Mouse (Mus musculus) G1E-ER4 (cell line): Measurements from ENCODE around the gene Fbf1. TPM values are rescaled to one million over a fixed set of nuclear protein-coding genes. Genes with fewer than 3 reads are reported as not detected.

Experiments used
- GATA1 ChIP-seq: IDR thresholded peaks from one replicate; pipeline ENCODE4 v1.8.0; 2012; ENCODE audit warnings: low read length, inconsistent platforms
- polyA plus RNA-seq: library from polyadenylated mRNA; stranded (reverse); fragments of >175 nt; gene quantifications from 2 replicates; pipeline ENCODE4 v1.2.3, GENCODE M21; 2012

Gene Fbf1
- polyA plus RNA-seq, 1 experiment: 34.1 TPM

GRCm38 (mm10) chr11:116129993-116130487, 37.9 kb downstream of the Fbf1 start:
- no peak for TF ChIP-seq GATA1

GRCm38 (mm10) chr11:116129091-116129790, 38.7 kb downstream of the Fbf1 start:
- no peak for TF ChIP-seq GATA1

- no peak for TF ChIP-seq GATA1
These were observed 40.0 kb downstream of the Fbf1 start for GRCm38 (mm10) chr11:116127986-116128385.

DNA sequence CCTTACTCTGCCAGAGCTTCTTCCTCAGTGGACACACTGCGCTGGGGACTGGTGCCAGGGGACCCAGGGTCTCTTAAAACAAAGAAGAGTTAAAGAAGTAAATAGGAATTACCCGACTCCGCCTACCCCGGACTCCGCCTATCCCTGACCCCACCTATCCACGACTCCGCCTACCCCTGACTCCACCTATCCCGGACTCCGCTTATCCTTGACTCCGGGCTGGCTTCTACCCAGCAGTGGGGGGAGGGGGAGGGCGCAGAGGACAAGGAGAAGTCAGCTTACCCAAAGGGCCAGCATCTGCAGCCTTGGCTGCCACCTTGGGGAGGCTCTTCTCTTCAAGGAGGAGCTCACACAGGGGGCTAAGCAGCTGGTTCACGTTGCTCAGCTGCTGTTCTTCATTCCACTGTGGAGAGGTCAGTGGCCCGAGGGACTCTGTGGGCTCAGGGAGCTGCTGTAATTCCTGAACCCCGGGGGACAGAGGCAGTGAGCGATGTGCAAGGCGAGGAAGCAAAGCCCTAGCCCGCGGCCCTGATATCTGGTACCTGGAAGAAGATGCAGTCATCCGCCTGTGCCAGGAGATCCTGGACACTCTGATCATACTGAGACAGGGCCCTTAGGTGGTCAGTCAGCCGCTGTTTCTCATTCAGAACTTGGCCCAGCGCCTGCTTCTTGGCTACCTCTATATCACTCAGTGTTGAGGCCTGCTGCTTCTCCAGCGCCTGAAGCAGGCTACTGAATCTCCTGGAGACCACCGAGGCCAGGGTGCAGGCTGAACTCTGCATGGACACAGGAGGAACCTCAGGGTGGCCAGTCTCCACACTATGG, 40.6 kb downstream of the Fbf1 start, which contains the start of gene Trim47:
TSS of gene Trim47 (minus strand) at position 55 of the 825 bp plus-strand sequence.
- TF ChIP-seq GATA1: no peak

- no peak for TF ChIP-seq GATA1
These were observed 41.7 kb downstream of the Fbf1 start for GRCm38 (mm10) chr11:116126261-116126660.

GRCm38 (mm10) chr11:116117819-116118218, 50.1 kb downstream of the Fbf1 start:
- TF ChIP-seq GATA1: no peak

GRCm38 (mm10) chr11:116117241-116117640, 50.7 kb downstream of the Fbf1 start:
- TF ChIP-seq GATA1: no peak

DNA sequence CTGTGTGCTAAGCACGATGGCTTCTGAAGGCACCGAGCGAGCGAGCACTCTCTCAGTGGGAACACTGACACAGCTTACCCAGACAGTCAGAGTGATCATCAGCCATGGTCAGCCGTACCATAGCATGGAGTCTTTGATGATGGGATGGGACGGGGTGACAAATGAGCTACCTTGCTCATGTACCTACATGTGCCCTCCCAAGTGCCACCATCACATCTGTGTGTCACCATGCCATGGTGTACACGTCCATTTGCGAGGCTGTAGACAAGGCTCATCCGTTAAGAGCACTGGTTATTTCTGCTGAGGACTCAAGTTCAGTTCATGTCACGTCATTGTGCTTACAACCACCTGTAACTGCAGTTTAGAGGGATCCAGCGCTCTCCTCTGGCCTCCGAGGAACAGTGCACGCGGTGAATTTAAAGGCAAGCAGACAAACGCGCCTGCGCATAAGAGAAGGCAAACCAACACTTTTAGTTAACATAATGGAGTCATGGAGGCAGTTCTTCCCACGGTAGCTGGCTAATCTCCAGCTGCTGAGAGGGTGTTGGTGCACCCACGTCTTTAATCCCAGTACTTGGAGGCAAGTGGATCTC, 56.3 kb downstream of the Fbf1 start:
- no peak for TF ChIP-seq GATA1

- no peak for TF ChIP-seq GATA1
These were observed 56.9 kb downstream of the Fbf1 start for GRCm38 (mm10) chr11:116111067-116111466.

DNA sequence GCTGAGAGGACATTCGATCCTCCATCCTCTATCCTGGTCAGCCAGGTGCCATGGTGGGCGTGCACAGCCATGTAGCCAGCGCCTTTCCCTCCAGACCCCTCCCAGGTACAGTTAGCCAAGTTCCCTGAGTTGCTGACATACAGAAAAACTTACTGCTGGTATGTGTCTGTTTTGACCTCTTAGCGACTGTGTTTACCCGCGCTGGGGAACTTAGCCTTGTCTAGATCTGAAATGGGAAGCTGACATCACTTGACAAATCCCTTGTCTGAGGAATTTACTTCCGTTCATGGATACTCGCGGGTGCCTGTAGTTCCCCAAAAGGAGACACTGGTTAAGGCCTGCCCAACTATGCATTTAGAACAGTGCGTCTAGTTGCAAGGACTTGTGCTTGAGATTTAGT, 57.4 kb downstream of the Fbf1 start:
- TF ChIP-seq GATA1: no peak

DNA sequence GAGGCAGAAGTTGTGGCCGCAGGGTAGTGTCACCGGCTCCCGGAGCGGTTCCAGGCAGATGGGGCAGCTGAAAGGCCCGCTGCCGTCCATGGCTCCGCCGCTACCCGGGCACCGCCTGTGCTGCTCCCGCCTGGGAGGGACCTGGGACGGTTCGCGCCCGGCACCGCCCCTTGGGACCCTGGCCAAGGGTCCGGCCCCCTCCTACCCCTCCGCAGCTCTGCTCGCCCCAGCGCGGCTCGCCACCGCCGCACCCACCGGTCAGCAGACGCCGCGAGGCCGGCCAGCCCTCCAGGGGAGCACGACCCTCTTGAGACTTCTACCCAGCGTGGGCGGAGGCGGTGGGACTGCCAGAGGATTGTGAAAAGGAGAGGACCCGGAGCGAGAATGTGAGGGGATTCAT, 57.8 kb downstream of the Fbf1 start:
- no peak for TF ChIP-seq GATA1

DNA sequence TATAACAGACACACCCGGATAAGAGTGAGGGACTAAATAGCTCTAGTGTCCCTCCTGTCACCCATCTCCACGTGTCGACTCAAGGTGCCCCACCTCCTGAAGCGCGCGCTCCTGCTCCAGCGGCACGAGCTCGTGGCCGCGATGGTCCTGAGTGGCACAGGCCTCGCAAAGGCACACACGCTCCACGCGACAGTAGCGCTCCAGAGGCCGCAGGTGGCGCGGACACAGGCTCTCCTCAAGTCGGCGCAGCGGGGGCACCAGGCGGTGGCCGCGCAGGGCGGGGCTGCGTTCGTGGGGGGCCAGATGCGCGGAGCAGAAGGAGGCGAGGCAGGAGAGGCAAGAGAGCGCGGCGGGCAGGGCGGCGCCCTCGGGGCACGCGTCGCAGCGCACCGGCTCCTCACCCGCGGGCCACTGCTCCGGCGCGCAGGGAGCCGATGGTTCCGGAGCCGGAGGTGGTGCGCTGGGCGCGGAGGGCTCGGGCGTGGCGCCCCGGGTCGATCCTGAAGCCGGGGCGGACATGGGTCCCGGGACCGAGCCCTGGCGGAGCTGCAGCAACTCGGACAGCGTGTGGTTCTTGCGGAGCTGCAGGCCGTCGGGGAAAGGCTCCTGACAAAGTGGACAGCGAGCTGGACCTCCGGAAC, 58.4 kb downstream of the Fbf1 start:
- no peak for TF ChIP-seq GATA1

GRCm38 (mm10) chr11:116108464-116109137, 59.4 kb downstream of the Fbf1 start:
- TF ChIP-seq GATA1: no peak

- TF ChIP-seq GATA1: no peak
These were observed 60.1 kb downstream of the Fbf1 start for GRCm38 (mm10) chr11:116107777-116108285.

DNA sequence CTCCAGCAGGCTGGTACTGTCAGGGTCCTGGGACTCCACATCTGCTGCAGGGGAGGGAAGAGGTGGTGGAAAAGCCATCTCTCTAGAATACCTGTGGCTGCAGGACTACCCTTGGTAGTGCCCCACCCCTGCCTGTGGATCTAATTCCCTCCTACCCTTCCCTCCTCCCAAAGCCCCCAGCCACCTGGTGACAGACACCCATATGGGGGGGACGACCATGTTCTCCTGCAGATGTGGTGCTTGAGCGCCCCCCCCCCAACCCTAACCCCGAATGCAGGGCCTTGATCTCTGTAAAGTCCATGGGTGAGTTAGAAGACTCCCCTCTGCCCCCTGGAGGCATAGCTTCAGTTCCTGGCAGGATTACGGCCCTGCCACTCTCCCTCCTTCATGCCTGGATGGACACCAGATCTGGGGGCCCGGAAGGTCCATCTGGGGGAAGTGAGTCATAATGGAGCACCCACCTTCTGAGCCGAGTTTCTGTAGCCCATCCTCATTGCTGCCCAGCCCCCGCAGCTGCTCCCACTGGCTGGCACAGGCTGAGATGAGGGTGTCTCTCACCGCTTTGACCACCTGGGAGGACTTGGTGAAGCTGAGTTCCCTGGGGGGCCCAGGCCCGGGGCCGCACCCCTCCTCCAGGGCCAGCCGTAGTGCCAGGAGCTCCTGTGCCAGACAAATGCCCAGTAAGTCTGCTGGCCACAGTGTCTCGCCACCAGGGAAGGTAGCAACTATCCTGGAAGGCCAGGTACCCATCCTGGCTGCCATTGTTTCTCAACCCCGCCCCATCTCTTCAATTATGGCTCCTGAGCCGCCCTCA, 60.8 kb downstream of the Fbf1 start:
- no peak for TF ChIP-seq GATA1
